In the genomic region with DNA sequence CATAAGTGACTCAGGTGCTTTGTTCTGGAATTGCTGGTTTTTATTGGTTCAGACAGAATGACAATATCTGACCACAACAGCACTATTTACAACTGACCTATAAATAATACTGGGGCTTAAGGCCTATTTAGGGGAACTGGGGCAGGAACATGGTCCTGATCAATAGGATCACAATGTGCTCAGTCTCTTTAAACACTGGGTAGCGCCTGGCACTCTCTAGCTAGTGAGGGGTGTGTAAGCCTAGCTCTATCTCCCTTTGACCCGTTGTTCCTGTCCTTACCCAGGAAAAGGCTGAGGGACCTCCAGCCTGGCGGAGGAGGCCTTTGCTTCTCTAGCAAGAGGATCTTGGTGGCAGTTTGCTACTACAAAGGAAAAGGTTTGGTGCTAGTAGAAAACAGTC, we compare ENCODE assay signal across 23 mouse cellular contexts.
DNase-seq lines count a peak whose midpoint lies in the region; ATAC-seq and TF ChIP-seq lines count a peak whose summit lies in the region.
"Had no signal": no experiment of that assay in that cellular context is flagged by ENCODE, and none has a peak within 500 bp of the region (broad histone marks: within the 10 kb centered on the region; RNA-seq: fewer than 3 reads in every experiment).

No protein-coding gene starts in this region.

- TF ChIP-seq CTCF in liver, postnatal 0 days (IDR thresholded peaks at IDR 0.05; ENCODE audit: low read depth), result no peak

- ATAC-seq in embryonic facial prominence, embryonic 13.5 days (ENCODE audit: insufficient number of reproducible peaks, insufficient read depth, low FRiP score, low TSS enrichment, low read depth), result no peak
- peak; percentile 68 for ATAC-seq in liver, postnatal 0 days
- ATAC-seq: activated CD4-positive, CD25-positive, alpha-beta regulatory T cell, adult 4 months; CD4-positive, CD25-positive, alpha-beta regulatory T cell, adult 4 months; forebrain, embryonic 14.5 days; forebrain, postnatal 0 days; Patski had no signal

- H3K27me3 ChIP-seq in embryonic facial prominence, embryonic 13.5 days, result no peaks in the 10 kb centered on the region
- no peaks in the 10 kb centered on the region for H3K27me3 ChIP-seq in embryonic facial prominence, embryonic 10.5 days (replicated peaks; ENCODE audit: low read depth, poor library complexity, severe bottlenecking)
- H3K27me3 ChIP-seq in liver, postnatal 0 days (ENCODE audit: insufficient read depth, low read length), result no peaks in the 10 kb centered on the region
- H3K27me3 ChIP-seq: CH12.LX, Patski had no signal

- peaks cover 21% of the 10 kb centered on the region; the same call in 1 of the 2 replicates for H3K4me1 ChIP-seq in embryonic facial prominence, embryonic 13.5 days
- H3K4me1 ChIP-seq in embryonic facial prominence, embryonic 10.5 days, result peaks cover 37% of the 10 kb centered on the region
- peaks cover 4% of the 10 kb centered on the region; the same call in 1 of the 2 replicates for H3K4me1 ChIP-seq in liver, postnatal 0 days (ENCODE audit: insufficient read depth)

- H3K27ac ChIP-seq in embryonic facial prominence, embryonic 13.5 days, result peak overlapping the region; percentile 62
- no peak overlapping the region for H3K27ac ChIP-seq in embryonic facial prominence, embryonic 10.5 days (replicated peaks)
- H3K27ac ChIP-seq in liver, postnatal 0 days (ENCODE audit: low read depth), result no peak overlapping the region
- H3K27ac ChIP-seq: forebrain, embryonic 10.5 days; forebrain, embryonic 12.5 days had no signal

- H3K4me2 ChIP-seq in embryonic facial prominence, embryonic 13.5 days, result no peak overlapping the region
- no peak overlapping the region for H3K4me2 ChIP-seq in liver, postnatal 0 days (ENCODE audit: low read depth, low read length)
- H3K4me2 ChIP-seq: forebrain, embryonic 12.5 days had no signal

- no peak overlapping the region for H3K9ac ChIP-seq in embryonic facial prominence, embryonic 13.5 days
- H3K9ac ChIP-seq in liver, postnatal 0 days (replicated peaks), result no peak overlapping the region
- H3K9ac ChIP-seq: forebrain, embryonic 12.5 days; forebrain, postnatal 0 days had no signal

- no peaks in the 10 kb centered on the region for H3K9me3 ChIP-seq in embryonic facial prominence, embryonic 13.5 days
- H3K9me3 ChIP-seq in embryonic facial prominence, embryonic 10.5 days, result no peaks in the 10 kb centered on the region
- no peaks in the 10 kb centered on the region for H3K9me3 ChIP-seq in liver, postnatal 0 days (ENCODE audit: low read length)
- H3K9me3 ChIP-seq: forebrain, embryonic 10.5 days; forebrain, embryonic 12.5 days; G1E had no signal

- TF ChIP-seq EP300 in liver, postnatal 0 days (IDR thresholded peaks at IDR 0.05; ENCODE audit: low read depth), result no peak

- DNase-seq in embryonic facial prominence, embryonic 10.5 days (ENCODE audit: low spot score), result no peak
- DNase-seq in liver, postnatal 0 days, result no peak
- DNase-seq in liver, result no peak
- no peak for DNase-seq in spleen, postnatal 14 days (ENCODE audit: low spot score in 2 of 2)
- DNase-seq: adrenal gland, adult 8-10 months; adrenal gland, postnatal 14 days; adrenal gland, postnatal 36 days; B cell, adult 2 months; cerebellum, adult 11-12 months; cerebellum, adult 2 months; cerebellum, adult 9-10 months; cerebellum, postnatal 25 days; forebrain, postnatal 0 days had no signal

- H3K36me3 ChIP-seq in embryonic facial prominence, embryonic 13.5 days, result no peaks in the 10 kb centered on the region
- H3K36me3 ChIP-seq in embryonic facial prominence, embryonic 10.5 days (replicated peaks), result no peaks in the 10 kb centered on the region
- H3K36me3 ChIP-seq in liver, postnatal 0 days (replicated peaks; ENCODE audit: insufficient read depth, low read length), result no peaks in the 10 kb centered on the region
- H3K36me3 ChIP-seq: forebrain, embryonic 10.5 days; forebrain, embryonic 12.5 days had no signal

- WGBS in embryonic facial prominence, embryonic 13.5 days, result 81% methylated on average over 3 of the region's 3 CpGs
- WGBS in embryonic facial prominence, embryonic 10.5 days, result 82% methylated on average over 3 of the region's 3 CpGs
- WGBS in liver, postnatal 0 days (ENCODE audit: insufficient replicate concordance), result 53% methylated on average over 3 of the region's 3 CpGs

- no peak overlapping the region for H3K4me3 ChIP-seq in embryonic facial prominence, embryonic 13.5 days
- no peak overlapping the region for H3K4me3 ChIP-seq in embryonic facial prominence, embryonic 10.5 days
- no peak overlapping the region for H3K4me3 ChIP-seq in liver, postnatal 0 days (ENCODE audit: low read depth, low read length)
- H3K4me3 ChIP-seq: erythroblast, embryonic 14.5 days; forebrain, embryonic 10.5 days; forebrain, embryonic 12.5 days had no signal
